Mouse (Mus musculus) layer of hippocampus, adult 8-10 months (tissue): Measurements from ENCODE around the gene Atp13a1. TPM values are rescaled to one million over a fixed set of nuclear protein-coding genes. Genes with fewer than 3 reads are reported as not detected.

Experiments
- DNase-seq, 2 experiments: peaks; one replicate each; pipeline ENCODE4 v3.0.0; 2022; ENCODE audit warnings: low spot score in 2 of 2
- total RNA-seq, 4 experiments: library from RNA; stranded (reverse); gene quantifications; 2 replicates each; pipeline ENCODE4 v1.2.4; 2022

Atp13a1 gene
- total RNA-seq, 4 experiments from 2014 or later, result 37.5 to 40.3 (median 38.9) TPM

DNA sequence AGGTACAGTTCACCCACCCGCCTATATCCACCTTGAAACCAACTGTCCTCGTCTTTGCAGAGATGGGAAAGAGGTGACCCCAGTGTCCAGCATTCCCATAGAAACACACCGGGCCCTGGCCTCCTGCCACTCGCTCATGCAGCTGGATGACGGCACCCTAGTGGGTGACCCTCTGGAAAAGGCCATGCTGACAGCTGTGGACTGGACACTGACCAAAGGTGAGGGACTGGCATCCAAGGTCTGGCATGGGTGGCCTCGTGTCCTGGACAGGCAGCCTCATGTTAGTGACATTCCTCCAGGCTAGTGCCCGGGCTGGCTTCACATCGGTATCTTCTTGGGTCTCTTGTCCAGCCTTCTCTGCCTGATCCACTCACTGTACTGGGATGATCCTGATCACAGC, 8.3 kb downstream of the Atp13a1 start:
- no peak for DNase-seq

DNA sequence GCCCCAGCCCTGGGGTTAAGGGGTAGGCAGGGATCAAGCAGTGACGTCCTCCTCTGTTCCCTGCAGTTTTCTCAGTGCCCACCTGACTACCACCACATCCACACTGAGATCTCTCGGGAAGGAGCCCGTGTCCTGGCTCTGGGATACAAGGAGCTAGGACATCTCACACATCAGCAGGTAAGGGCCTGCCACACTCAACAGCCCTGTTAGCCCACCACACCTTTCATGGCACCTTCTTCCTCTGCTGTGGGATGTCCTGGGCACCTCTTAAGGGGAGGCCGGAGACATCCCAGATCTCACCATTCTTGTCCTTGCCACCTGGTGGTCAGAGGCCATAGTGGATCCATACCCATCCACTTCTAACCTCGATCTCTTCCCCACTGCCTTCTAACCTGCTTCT, 9.0 kb downstream of the Atp13a1 start:
- DNase-seq, result no peak

DNA sequence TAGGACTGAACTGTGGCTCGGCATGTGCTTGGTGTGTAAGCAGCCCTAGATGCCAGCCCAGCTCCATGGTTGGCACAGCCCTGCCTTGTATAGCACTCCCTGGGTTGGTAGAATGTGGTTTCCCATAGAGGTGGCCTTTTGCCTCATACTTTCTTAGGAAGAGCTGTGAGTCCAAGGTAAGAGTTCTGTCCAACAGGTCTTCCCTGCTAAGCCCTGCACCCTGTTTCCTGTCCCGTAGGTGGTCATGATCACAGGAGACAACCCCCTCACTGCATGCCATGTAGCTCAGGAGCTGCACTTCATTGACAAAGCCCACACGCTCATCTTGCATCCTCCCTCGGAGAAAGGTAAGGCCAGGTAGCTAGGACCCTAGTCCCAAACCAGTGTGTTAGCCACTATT, 10.8 kb downstream of the Atp13a1 start:
- DNase-seq, result no peak

- no peak for DNase-seq
Measured at GRCm38 (mm10) chr8:69802216-69802615, 11.3 kb downstream of the Atp13a1 start.

DNA sequence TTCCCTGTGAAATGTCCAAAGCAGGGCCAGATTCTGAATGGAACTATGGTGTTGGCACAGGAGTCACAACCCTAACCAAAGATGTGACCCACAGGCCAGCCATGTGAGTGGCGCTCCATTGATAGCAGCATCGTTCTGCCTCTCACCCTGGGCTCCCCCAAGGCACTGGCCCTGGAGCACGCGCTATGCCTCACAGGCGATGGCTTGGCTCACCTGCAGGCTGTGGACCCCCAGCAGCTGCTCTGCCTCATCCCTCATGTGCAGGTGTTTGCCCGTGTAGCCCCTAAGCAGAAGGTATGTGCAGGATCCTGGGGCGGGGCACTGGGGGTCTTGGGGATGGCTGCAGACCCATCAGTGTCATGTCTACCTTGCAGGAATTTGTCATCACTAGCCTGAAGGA, 12.4 kb downstream of the Atp13a1 start:
- DNase-seq, result no peak

DNA sequence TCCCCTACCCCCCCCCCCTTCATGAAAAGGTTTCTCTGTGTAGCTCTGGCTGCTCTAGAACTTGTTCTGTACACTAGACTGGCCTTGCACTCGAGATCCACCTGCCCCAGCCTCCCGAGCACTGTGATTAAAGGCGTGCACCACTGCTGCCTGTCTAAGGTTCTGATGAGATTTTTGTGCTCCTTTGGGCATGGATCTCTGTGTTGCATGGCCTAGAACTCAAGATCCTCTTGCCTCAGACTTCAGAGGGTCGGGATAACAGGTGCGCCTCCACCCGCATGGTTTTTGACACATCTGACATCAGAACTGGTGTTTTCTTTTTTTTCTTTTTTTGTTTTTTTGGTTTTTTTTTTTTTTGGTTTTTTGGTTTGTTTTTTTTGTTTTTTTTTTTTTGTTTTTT, 13.6 kb downstream of the Atp13a1 start:
- DNase-seq, result no peak

- DNase-seq, result no peak
Measured at GRCm38 (mm10) chr8:69805086-69805485, 14.1 kb downstream of the Atp13a1 start.

- DNase-seq, result no peak
Measured at GRCm38 (mm10) chr8:69805491-69805890, 14.5 kb downstream of the Atp13a1 start.

- no peak for DNase-seq
Measured at GRCm38 (mm10) chr8:69807236-69807635, 16.3 kb downstream of the Atp13a1 start.

GRCm38 (mm10) chr8:69808094-69808863, 17.3 kb downstream of the Atp13a1 start, which contains the start of gene Gmip:
Gmip (plus strand) TSS chr8:69808679.
- DNase-seq, result no peak

DNA sequence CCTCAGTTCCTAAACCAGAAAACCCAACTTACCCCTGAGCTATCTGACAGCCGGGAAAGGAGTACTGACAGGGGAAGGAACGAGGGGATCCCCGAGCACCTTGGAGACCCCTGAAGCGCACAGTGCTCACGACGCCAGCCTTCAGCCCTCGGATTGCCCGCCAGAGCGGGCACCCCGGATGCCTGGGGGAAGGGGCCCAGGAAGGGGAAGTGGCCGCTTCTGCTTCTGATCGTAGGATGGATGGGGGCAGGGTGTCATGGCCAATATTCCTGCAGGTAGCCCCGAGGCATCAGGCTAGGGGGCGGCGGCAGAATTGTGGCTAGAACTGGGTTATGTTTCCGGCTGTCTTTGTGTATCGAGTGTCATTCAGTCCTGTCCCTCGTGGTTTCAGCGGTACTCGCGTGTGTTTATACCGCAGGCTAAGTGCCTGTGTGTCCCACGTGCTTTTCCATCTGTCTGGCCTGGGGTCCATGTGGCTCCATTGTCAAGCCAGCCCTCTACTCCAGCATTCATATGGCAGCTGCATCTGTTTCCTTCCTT, 18.0 kb downstream of the Atp13a1 start:
- DNase-seq, result peak; percentile 44 to 47

- DNase-seq, result no peak
Measured at GRCm38 (mm10) chr8:69809820-69810219, 18.9 kb downstream of the Atp13a1 start.

GRCm38 (mm10) chr8:69814881-69815280, 23.9 kb downstream of the Atp13a1 start:
- DNase-seq, result no peak

DNA sequence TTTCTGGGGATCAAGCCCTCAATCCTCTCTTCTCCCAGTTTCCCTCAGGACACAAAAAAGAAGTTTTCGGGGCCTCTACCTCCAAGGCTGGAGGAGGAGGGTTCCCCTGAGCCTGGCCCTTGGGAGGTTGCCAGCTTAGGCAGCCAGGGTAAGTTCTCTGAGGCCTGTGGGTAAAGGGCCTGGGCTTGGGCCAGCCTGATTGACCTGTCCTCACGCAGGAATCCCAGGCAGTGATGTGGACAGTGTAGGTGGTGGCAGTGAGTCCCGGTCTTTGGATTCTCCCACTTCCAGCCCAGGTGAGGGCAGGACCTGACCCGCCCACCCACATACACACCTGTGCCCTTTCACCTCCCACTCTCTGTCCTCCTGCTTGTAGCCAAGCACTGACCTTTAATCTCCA, 24.4 kb downstream of the Atp13a1 start:
- no peak for DNase-seq

DNA sequence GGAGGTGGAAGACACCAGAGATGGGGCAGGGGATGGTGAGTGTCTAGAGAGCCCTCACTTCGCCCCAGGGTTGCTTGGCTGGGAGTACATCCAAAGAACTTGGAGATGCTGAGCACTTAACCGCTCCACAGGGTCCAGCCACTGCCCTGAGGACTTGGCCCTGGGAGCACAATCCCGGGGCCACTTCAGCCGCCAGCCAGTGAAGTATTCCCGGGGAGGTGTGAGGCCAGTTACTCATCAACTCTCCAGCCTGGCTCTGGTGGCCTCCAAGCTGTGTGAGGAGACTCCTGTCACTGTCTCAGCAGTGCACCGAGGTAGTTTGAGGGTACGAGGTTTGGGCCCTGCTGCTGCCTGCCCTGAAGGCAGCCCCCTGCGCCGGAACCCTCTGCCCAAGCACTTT, 29.5 kb downstream of the Atp13a1 start:
- DNase-seq, result no peak

DNA sequence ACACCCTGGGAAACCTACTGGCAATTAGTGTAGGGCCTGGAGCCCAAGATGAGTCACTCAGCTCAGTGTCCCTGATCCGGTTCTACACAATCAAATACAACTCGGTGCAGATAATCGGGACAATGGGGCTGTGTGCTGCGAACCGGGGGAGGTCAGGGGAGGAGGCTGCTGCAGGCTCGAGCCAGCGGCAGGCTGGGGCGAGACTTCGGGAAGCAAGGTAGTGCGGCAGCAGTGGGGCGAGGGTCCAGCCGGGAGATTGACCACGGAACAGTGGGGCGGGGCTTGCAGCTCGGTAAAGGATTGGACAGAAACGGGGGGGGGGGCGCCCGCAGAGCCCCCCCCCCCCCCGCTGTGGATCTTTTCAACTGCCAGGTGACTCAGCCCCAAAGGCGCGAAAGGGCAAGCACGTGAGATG, 31.0 kb downstream of the Atp13a1 start:
- DNase-seq, result no peak

GRCm38 (mm10) chr8:69822386-69823191, 31.6 kb downstream of the Atp13a1 start, which contains the start of gene Lpar2:
Lpar2 (plus strand) TSS chr8:69822429.
- no peak for DNase-seq

DNA sequence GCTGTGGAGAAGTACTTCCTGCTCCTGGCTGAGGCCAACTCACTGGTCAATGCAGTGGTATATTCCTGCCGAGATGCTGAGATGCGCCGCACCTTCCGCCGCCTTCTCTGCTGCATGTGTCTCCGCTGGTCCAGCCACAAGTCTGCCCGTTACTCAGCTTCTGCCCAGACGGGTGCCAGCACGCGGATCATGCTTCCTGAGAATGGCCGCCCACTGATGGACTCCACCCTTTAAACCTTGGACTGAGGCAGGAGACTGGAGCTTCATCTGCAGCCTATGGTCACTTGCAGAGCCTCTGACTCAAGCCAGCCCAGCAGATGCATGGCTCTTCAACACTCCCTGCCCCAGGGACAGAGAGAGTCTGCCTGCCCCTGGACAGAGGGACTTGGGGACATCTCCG, 35.4 kb downstream of the Atp13a1 start:
- no peak for DNase-seq

- DNase-seq, result peak; percentile 92 to 97
Measured at GRCm38 (mm10) chr8:69832298-69832853, 41.4 kb downstream of the Atp13a1 start, which contains the start of gene Pbx4. Pbx4 (plus strand) TSS chr8:69832491.

GRCm38 (mm10) chr8:69837057-69837682, 46.2 kb downstream of the Atp13a1 start:
- no peak for DNase-seq
